Comparison of ENCODE assay signal across 7 mouse cellular contexts in genomic region chr2:93198846-93199245, GRCm38 (mm10). TPM values are rescaled to one million over a fixed set of nuclear protein-coding genes. Genes with fewer than 3 reads are reported as not detected.
A peak's percentile ranks its signal among the peaks of the same experiment; 100 is the strongest.
DNase-seq lines count a peak whose midpoint lies in the region; ATAC-seq lines count a peak whose summit lies in the region.

No protein-coding gene starts in this region.

- WGBS in midbrain, embryonic 12.5 days: 25% methylated on average over 3 of the region's 3 CpGs

- no peaks in the 10 kb centered on the region for H3K27me3 ChIP-seq in midbrain, embryonic 12.5 days

- H3K27ac ChIP-seq in midbrain, embryonic 12.5 days (replicated peaks): peak overlapping the region; percentile 58

- no peaks in the 10 kb centered on the region for H3K9me3 ChIP-seq in midbrain, embryonic 12.5 days

- H3K4me3 ChIP-seq in midbrain, embryonic 12.5 days: no peak overlapping the region

- intact Hi-C loops in left cerebral cortex, postnatal 25 days (cut with DNase I): loop anchor here (1.0 to 5.0 kb wide), 2 partner anchors 130 to 297 kb away; no protein-coding TSS in a partner anchor

- 0 out of 2 replicates have a peak overlapping the region, but pooled peaks have one; percentile 24 for H3K9ac ChIP-seq in midbrain, embryonic 12.5 days (replicated peaks)

- peaks cover 69% of the 10 kb centered on the region for H3K36me3 ChIP-seq in midbrain, embryonic 12.5 days

- H3K4me1 ChIP-seq in midbrain, embryonic 12.5 days: peaks cover 33% of the 10 kb centered on the region

- DNase-seq in adrenal gland, adult 8-10 months: peak; percentile 83
- DNase-seq in embryo, embryonic 10.5 days (ENCODE audit: low spot score): peak; percentile 96
- peak; percentile 79 to 89 for DNase-seq in gastrocnemius, postnatal 4 days (ENCODE audit: low spot score in 2 of 2)
- peak; percentile 76 for DNase-seq in kidney, adult 11 months
- peak; percentile 90 to 91 for DNase-seq in left cerebral cortex, postnatal 25 days (ENCODE audit: low spot score in 2 of 2)
- DNase-seq in right cerebral cortex, postnatal 4 days: peak; percentile 99

- H3K4me2 ChIP-seq in midbrain, embryonic 12.5 days (replicated peaks): no peak overlapping the region

- peak; percentile 28 for ATAC-seq in midbrain, embryonic 12.5 days (ENCODE audit: low FRiP score, low read depth)

RNA-seq across cellular contexts. Expression of gene Trp53i11, which starts 11.5 kb away (rescaled TPM):
- total RNA-seq in adrenal gland, adult 8-10 months (2022): 100 to 1,000 TPM in 2 of 4 experiments, 10 to 100 TPM in 2; 87.6 to 148 (median 97.6) TPM
- 10 to 100 TPM; 39.8 to 40.1 TPM for total RNA-seq in gastrocnemius, postnatal 4 days (2021)
- 10 to 100 TPM; 83.8 to 96.3 TPM for total RNA-seq in left cerebral cortex, postnatal 25 days (2021)
- 142 and 172 TPM in 2 replicates for polyA plus RNA-seq in midbrain, embryonic 12.5 days (2016; fragmentation: Nextera tagmentation; extraction: Ambion mirVana)
